Mouse (Mus musculus) stomach, postnatal 0 days (tissue): ENCODE data around the gene Ttll12.

ENCODE experiments used
- CTCF ChIP-seq: IDR thresholded peaks from 2 replicates; pipeline ENCODE4 v1.5.1; 2016; ENCODE audit warnings: antibody characterized with exemption, low read depth, mild to moderate bottlenecking, moderate library complexity
- EP300 ChIP-seq: optimal IDR thresholded peaks from 2 replicates; pipeline ENCODE3; 2016; ENCODE audit warnings: antibody characterized with exemption

DNA sequence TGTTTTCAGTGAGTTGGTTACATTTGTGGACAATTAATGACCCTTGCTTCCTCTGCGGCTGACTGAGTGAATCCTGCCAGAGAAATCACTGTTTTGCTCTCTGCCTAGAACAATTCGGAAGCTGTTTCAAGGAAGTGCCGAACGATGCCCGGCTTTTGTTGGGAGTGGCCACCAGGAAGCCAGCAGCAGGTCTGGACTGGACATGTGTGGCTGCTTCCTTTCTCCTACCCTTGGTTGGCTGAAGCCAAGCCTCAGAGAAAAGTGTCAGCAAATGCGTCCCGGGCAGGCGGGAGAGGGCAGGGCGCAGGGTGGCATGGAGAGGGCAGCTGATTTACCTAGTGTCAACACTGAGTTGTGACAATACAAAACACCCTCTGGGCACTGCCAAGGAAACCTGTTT lies 64.7 kb downstream of the Ttll12 start:
- TF ChIP-seq CTCF (no peak), EP300 (no peak)
